Mouse (Mus musculus) CH12.LX (cell line): ENCODE measurements around the gene Mrpl58. TPM values are rescaled to one million over a fixed set of nuclear protein-coding genes. Genes with fewer than 3 reads are reported as not detected.

Experiments
- DNase-seq: peaks from one replicate; pipeline ENCODE4 v3.0.0-alpha.2; 2013; ENCODE audit errors: extremely low read depth
- H3K27ac ChIP-seq: 2 replicates; pipeline ENCODE4 v1.5.1; 2012; ENCODE audit warnings: low read depth, mild to moderate bottlenecking, control low read depth, moderate library complexity; ENCODE audit not compliant: insufficient read depth
- H3K27me3 ChIP-seq: replicated peaks from 2 replicates; pipeline ENCODE3; 2012; ENCODE audit warnings: inconsistent platforms
- H3K36me3 ChIP-seq, 2 experiments: replicated peaks in 1 of 2; 2 replicates each; pipeline versions ENCODE3 to v1.6.1; 2012; ENCODE audit warnings: inconsistent platforms in 1 of 2, low read length in 1 of 2, mild to moderate bottlenecking in 1 of 2, mixed read lengths in 1 of 2, moderate library complexity in 1 of 2; ENCODE audit not compliant: control insufficient read depth in 1 of 2, insufficient read depth in 1 of 2
- H3K4me1 ChIP-seq, 2 experiments: 2 replicates each; pipeline ENCODE4 v1.6.1; 2012; ENCODE audit warnings: inconsistent platforms in 1 of 2, moderate library complexity in 1 of 2; ENCODE audit not compliant: insufficient read depth in 2 of 2, control insufficient read depth in 1 of 2
- H3K4me2 ChIP-seq: 2 replicates; pipeline ENCODE4 v1.6.1; 2012; ENCODE audit warnings: low read depth, mild to moderate bottlenecking, control low read depth; ENCODE audit not compliant: poor library complexity, insufficient read depth, severe bottlenecking
- H3K4me3 ChIP-seq, 3 experiments: fragments of 150-350 bp in 1 of 3; sonication (generic) in 1 of 3; replicated peaks in 1 of 3; 2 replicates each; pipeline versions ENCODE3 to v1.5.1; 2011 to 2012; ENCODE audit warnings: low read depth in 2 of 3, low read length in 2 of 3, mild to moderate bottlenecking in 2 of 3, moderate library complexity in 2 of 3, control low read depth in 1 of 3, improper control_type of control experiment in 1 of 3, inconsistent platforms in 1 of 3, mixed read lengths in 1 of 3; ENCODE audit not compliant: poor library complexity in 1 of 3
- H3K79me2 ChIP-seq: replicated peaks from 2 replicates; pipeline ENCODE4 v1.6.1; 2012; ENCODE audit warnings: mild to moderate bottlenecking, moderate library complexity; ENCODE audit not compliant: control insufficient read depth, poor library complexity, insufficient read depth, severe bottlenecking; ENCODE audit errors: extremely low read depth
- H3K9ac ChIP-seq: 2 replicates; pipeline ENCODE4 v1.6.1; 2012; ENCODE audit warnings: low read depth, mild to moderate bottlenecking, control low read depth, moderate library complexity; ENCODE audit not compliant: insufficient read depth
- H3K9me3 ChIP-seq: replicated peaks from 2 replicates; pipeline ENCODE3; 2012; ENCODE audit warnings: low read length, inconsistent platforms, mixed read lengths
- BHLHE40 ChIP-seq: IDR thresholded peaks from 2 replicates; pipeline ENCODE4 v1.6.1; 2011; ENCODE audit warnings: mild to moderate bottlenecking, low read depth, low read length, improper control_type of control experiment
- CHD2 ChIP-seq: IDR thresholded peaks from 2 replicates; pipeline ENCODE4 v1.6.1; 2011; ENCODE audit warnings: low read length, improper control_type of control experiment
- CTCF ChIP-seq, 2 experiments: IDR thresholded peaks in 1 of 2; conservative IDR thresholded peaks in 1 of 2; 2 replicates each; pipeline ENCODE4 v1.5.1; 2011 to 2012; ENCODE audit warnings: low read depth in 2 of 2, low read length in 2 of 2, improper control_type of control experiment in 1 of 2, inconsistent platforms in 1 of 2, mild to moderate bottlenecking in 1 of 2, moderate library complexity in 1 of 2
- ELF1 ChIP-seq: IDR thresholded peaks from 2 replicates; pipeline ENCODE4 v1.6.1; 2014; ENCODE audit warnings: low read depth, mild to moderate bottlenecking, inconsistent platforms, low read length, improper control_type of control experiment
- EP300 ChIP-seq: IDR thresholded peaks from 2 replicates; pipeline ENCODE4 v1.6.1; 2011; ENCODE audit warnings: low read length, improper control_type of control experiment
- ETS1 ChIP-seq: conservative IDR thresholded peaks from 2 replicates; pipeline ENCODE4 v1.6.1; 2012; ENCODE audit warnings: low read depth, mild to moderate bottlenecking, inconsistent platforms, low read length, improper control_type of control experiment, moderate library complexity
- GABPA ChIP-seq: IDR thresholded peaks from 2 replicates; pipeline ENCODE4 v1.6.1; 2012; ENCODE audit warnings: low read depth, low read length, improper control_type of control experiment, inconsistent platforms; ENCODE audit not compliant: insufficient replicate concordance
- JUND ChIP-seq: conservative IDR thresholded peaks from 2 replicates; pipeline ENCODE4 v1.6.1; 2011; ENCODE audit warnings: low read depth, low read length, improper control_type of control experiment
- KAT2A ChIP-seq: IDR thresholded peaks from 2 replicates; pipeline ENCODE4 v1.6.1; 2012; ENCODE audit warnings: low read length, improper control_type of control experiment, inconsistent platforms; ENCODE audit not compliant: insufficient replicate concordance
- MAX ChIP-seq: IDR thresholded peaks from 2 replicates; pipeline ENCODE4 v1.6.1; 2011; ENCODE audit warnings: low read length, improper control_type of control experiment
- MXI1 ChIP-seq: IDR thresholded peaks from 2 replicates; pipeline ENCODE4 v1.6.1; 2011; ENCODE audit warnings: mild to moderate bottlenecking, low read depth, low read length, improper control_type of control experiment
- NELFE ChIP-seq: IDR thresholded peaks from 2 replicates; pipeline ENCODE4 v1.6.1; 2011; ENCODE audit warnings: low read depth, low read length, improper control_type of control experiment
- NRF1 ChIP-seq: IDR thresholded peaks from 2 replicates; pipeline ENCODE4 v1.6.1; 2014; ENCODE audit warnings: low read depth, mild to moderate bottlenecking, inconsistent platforms, low read length, improper control_type of control experiment, moderate library complexity
- PAX5 ChIP-seq: IDR thresholded peaks from 2 replicates; pipeline ENCODE4 v1.6.1; 2012; ENCODE audit warnings: low read length, inconsistent platforms, mixed read lengths
- POLR2A ChIP-seq: IDR thresholded peaks from 2 replicates; pipeline ENCODE4 v1.6.1; 2011; ENCODE audit warnings: low read depth, mild to moderate bottlenecking, improper control_type of control experiment, low read length
- RAD21 ChIP-seq: IDR thresholded peaks from 2 replicates; pipeline ENCODE4 v1.6.1; 2011; ENCODE audit warnings: low read depth, mild to moderate bottlenecking, low read length, improper control_type of control experiment, moderate library complexity
- RCOR1 ChIP-seq: conservative IDR thresholded peaks from 2 replicates; pipeline ENCODE4 v1.6.1; 2012; ENCODE audit warnings: low read depth, mild to moderate bottlenecking, inconsistent platforms, low read length, improper control_type of control experiment
- SIN3A ChIP-seq: IDR thresholded peaks from 2 replicates; pipeline ENCODE4 v1.6.1; 2012; ENCODE audit warnings: low read length, improper control_type of control experiment, inconsistent platforms
- TBP ChIP-seq: conservative IDR thresholded peaks from 2 replicates; pipeline ENCODE4 v1.6.1; 2011; ENCODE audit warnings: low read depth, low read length, improper control_type of control experiment
- USF1 ChIP-seq: IDR thresholded peaks from 2 replicates; pipeline ENCODE4 v1.6.1; 2014; ENCODE audit warnings: low read depth, mild to moderate bottlenecking, inconsistent platforms, low read length, improper control_type of control experiment
- USF2 ChIP-seq: conservative IDR thresholded peaks from 2 replicates; pipeline ENCODE4 v1.6.1; 2011; ENCODE audit warnings: low read depth, low read length, improper control_type of control experiment
- ZC3H11A ChIP-seq: IDR thresholded peaks from 2 replicates; pipeline ENCODE4 v1.6.1; 2012; ENCODE audit warnings: low read depth, mild to moderate bottlenecking, inconsistent platforms, low read length, improper control_type of control experiment
- ZKSCAN1 ChIP-seq: IDR thresholded peaks from 2 replicates; pipeline ENCODE4 v1.6.1; 2012; ENCODE audit warnings: low read depth, inconsistent platforms, low read length, improper control_type of control experiment, borderline replicate concordance
- ZNF384 ChIP-seq: IDR thresholded peaks from 2 replicates; pipeline ENCODE4 v1.6.1; 2012; ENCODE audit warnings: low read depth, low read length, improper control_type of control experiment, inconsistent platforms
- dilution Hi-C: fragments of 300-500 bp; cut with MboI; formaldehyde crosslinking; loops from 2 replicates; pipeline ENCODE4 v1.14.3; 2020; ENCODE audit warnings: low sequenced_read_pairs; ENCODE audit not compliant: extremely low pct_unique_long_range_greater_than_20kb, extremely low pct_ligation_motif_present
- in situ Hi-C: fragments of 300-500 bp; cut with MboI; formaldehyde crosslinking; loops from 3 replicates; pipeline ENCODE4 v1.14.3; 2019; ENCODE audit warnings: low sequenced_read_pairs, low pct_ligation_motif_present, low pct_unique_long_range_greater_than_20kb, mixed read lengths
- polyA plus RNA-seq: library from polyadenylated mRNA; unstranded; fragments of >175 nt; gene quantifications from 2 replicates; pipeline ENCODE4 v1.2.1, GENCODE M21; 2012; ENCODE audit warnings: low read depth; ENCODE audit not compliant: insufficient read length
- total RNA-seq, 2 experiments: library from RNA; depleted of rRNA; stranded (reverse); fragments of 300-350 nt in 1 of 2; fragments of >200 nt in 1 of 2; gene quantifications; 2 replicates each; pipeline ENCODE4 v1.2.3; 2012 to 2014

Gene Mrpl58
- total and polyA plus RNA-seq, 3 experiments = 113 to 161 (median 157) TPM

- TF ChIP-seq JUND (no peak; the same call in 1 of the 2 replicates), GABPA (no peak), USF1 (no peak), BHLHE40 (no peak), CHD2 (no peak), CTCF (conservative IDR thresholded peaks at IDR 0.05 in 1 of 2, IDR thresholded peaks at IDR 0.05 in 1 of 2; ENCODE audit: low read depth in 2 of 2, low read length in 2 of 2) (peak; percentile 67 to 88), ZNF384 (no peak), MAX (no peak), NRF1 (no peak), KAT2A (no peak), POLR2A (no peak), RAD21 (peak; percentile 70)
Observed at GRCm38 (mm10) chr11:115427482-115428331, 24.2 kb downstream of the Mrpl58 start (continued).

GRCm38 (mm10) chr11:115429307-115429706 is 25.8 kb downstream of the Mrpl58 start:
- dilution Hi-C loops = no loop called here
- Histone ChIP-seq H3K9me3 (no peaks in the 10 kb centered on the region), H3K9ac (no peak overlapping the region), H3K27ac (no peak overlapping the region), H3K27me3 (no peaks in the 10 kb centered on the region), H3K4me1 (peaks cover 2 to 6% of the 10 kb centered on the region in 2 experiments; a peak in 3 of 4 replicates), H3K36me3 (peaks cover 40 to 88% of the 10 kb centered on the region in 2 experiments), H3K79me2 (no peaks in the 10 kb centered on the region), H3K4me3 (no peak overlapping the region), H3K4me2 (no peak overlapping the region)
- in situ Hi-C loops = no loop called here
- no peak for DNase-seq
- no peak for TF ChIP-seq RAD21
- TF ChIP-seq ZC3H11A = no peak
- no peak for TF ChIP-seq USF1
- TF ChIP-seq MAX = no peak
- TF ChIP-seq, all 38 proteins: peak for 0

GRCm38 (mm10) chr11:115430561-115430960 is 27.0 kb downstream of the Mrpl58 start:
- no peaks in the 10 kb centered on the region for H3K27me3 ChIP-seq
- H3K4me1 ChIP-seq = peaks cover 2 to 6% of the 10 kb centered on the region in 2 experiments; a peak in 3 of 4 replicates
- DNase-seq = no peak
- peaks cover 40 to 77% of the 10 kb centered on the region in 2 experiments for H3K36me3 ChIP-seq
- no peak for TF ChIP-seq USF2
- no peak for TF ChIP-seq ZNF384
- TF ChIP-seq SIN3A = no peak
- TF ChIP-seq TBP = no peak
- TF ChIP-seq RAD21 = no peak
- TF ChIP-seq BHLHE40 = no peak
- no peak for TF ChIP-seq ELF1
- TF ChIP-seq PAX5 = no peak
- TF ChIP-seq MAX = no peak
- no peak for TF ChIP-seq RCOR1
- no peak for TF ChIP-seq ZKSCAN1
- TF ChIP-seq ETS1 = no peak
- no peak for TF ChIP-seq NELFE
- no peak for TF ChIP-seq ZC3H11A
- no peak for TF ChIP-seq CHD2
- no peak for TF ChIP-seq MXI1
- no peak for TF ChIP-seq NRF1
- TF ChIP-seq EP300 = no peak
- TF ChIP-seq, all 38 proteins: peak for 0
- Histone ChIP-seq H3K79me2 (no peaks in the 10 kb centered on the region), H3K9me3 (no peaks in the 10 kb centered on the region), H3K27ac (no peak overlapping the region), H3K4me2 (no peak overlapping the region), H3K4me3 (no peak overlapping the region), H3K9ac (no peak overlapping the region)
- dilution Hi-C loops (no loop called here), in situ Hi-C loops (no loop called here)
